Mouse (Mus musculus) midbrain, embryonic 15.5 days (tissue): ENCODE measurements around the gene Cyp2t4. TPM values are rescaled to one million over a fixed set of nuclear protein-coding genes. Genes with fewer than 3 reads are reported as not detected.
A peak's percentile ranks its signal among the peaks of the same experiment; 100 is the strongest.

Experiments used
- ATAC-seq: fragments of 200-750 bp; cut with Nextera tagmentation; replicated peaks from 2 replicates; pipeline ENCODE4 v1.8.0; 2017; ENCODE audit warnings: moderate TSS enrichment
- H3K27ac ChIP-seq: fragments of 300-500 bp; sonication (generic); 2 replicates; pipeline ENCODE4 v1.5.1; 2015; ENCODE audit warnings: mild to moderate bottlenecking, inconsistent platforms
- H3K27me3 ChIP-seq: fragments of 300-500 bp; sonication (generic); replicated peaks from 2 replicates; pipeline ENCODE4 v1.6.1; 2015; ENCODE audit warnings: inconsistent platforms
- H3K36me3 ChIP-seq: fragments of 300-500 bp; sonication (generic); replicated peaks from 2 replicates; pipeline ENCODE4 v1.6.1; 2015; ENCODE audit warnings: inconsistent platforms
- H3K4me1 ChIP-seq: fragments of 300-500 bp; sonication (generic); 2 replicates; pipeline ENCODE4 v1.6.1; 2015; ENCODE audit warnings: inconsistent platforms
- H3K4me2 ChIP-seq: fragments of 300-500 bp; sonication (generic); 2 replicates; pipeline ENCODE4 v1.6.1; 2015; ENCODE audit warnings: inconsistent platforms, mild to moderate bottlenecking, moderate library complexity
- H3K4me3 ChIP-seq: fragments of 300-500 bp; sonication (generic); 2 replicates; pipeline ENCODE4 v1.5.1; 2015; ENCODE audit warnings: mild to moderate bottlenecking, inconsistent platforms
- H3K9ac ChIP-seq: fragments of 300-500 bp; sonication (generic); 2 replicates; pipeline ENCODE4 v1.6.1; 2015; ENCODE audit warnings: mild to moderate bottlenecking, inconsistent platforms
- H3K9me3 ChIP-seq: fragments of 300-500 bp; sonication (generic); 2 replicates; pipeline ENCODE4 v1.6.1; 2016; ENCODE audit warnings: inconsistent platforms
- WGBS: fragments of 180-500 bp; shearing (Covaris S2); methylation state at CpG from one replicate; pipeline ENCODE4 v1.1.7; 2015; ENCODE audit warnings: mixed read lengths; 5-methylcytosine and 5-hydroxymethylcytosine counted together
- microRNA counts: library from miRNA; unstranded; fragments of <30 nt; microRNA quantifications from one replicate; lab custom pipeline; 2016
- microRNA-seq: library from miRNA; unstranded; fragments of <30 nt; microRNA quantifications from one replicate; pipeline ENCODE4, GENCODE M21; 2016
- polyA plus RNA-seq: library from polyadenylated mRNA; unstranded; fragments of >200 nt; fragmentation: Nextera tagmentation; extraction: Ambion mirVana; gene quantifications from 2 replicates; pipeline ENCODE4 v1.2.1, GENCODE M21; 2015

Gene Cyp2t4
- polyA plus RNA-seq, 1 experiment from 2014 or later: not detected

- no peaks in the 10 kb centered on the region for H3K27me3 ChIP-seq
- WGBS: 89% methylated on average over 4 of the region's 4 CpGs
- no peak for ATAC-seq
- H3K36me3 ChIP-seq: peaks cover 42% of the 10 kb centered on the region
- H3K4me3 ChIP-seq: no peak overlapping the region; the same call in 1 of the 2 replicates
- no peak overlapping the region for H3K9ac ChIP-seq
- H3K27ac ChIP-seq: no peak overlapping the region
- H3K9me3 ChIP-seq: no peaks in the 10 kb centered on the region
- H3K4me2 ChIP-seq: peak overlapping the region; percentile 16; the same call in 1 of the 2 replicates
- peaks cover 35% of the 10 kb centered on the region for H3K4me1 ChIP-seq
Measured at GRCm38 (mm10) chr7:27193731-27194130, 40.2 kb downstream of the Cyp2t4 start.

GRCm38 (mm10) chr7:27195681-27196611 lies 42.4 kb downstream of the Cyp2t4 start, which contains the start of the genes BC024978 and Snrpa:
BC024978 (plus strand) TSS chr7:27195781.
Snrpa (minus strand) TSS chr7:27196271.
- Histone ChIP-seq H3K36me3 (peaks cover 20% of the 10 kb centered on the region), H3K9me3 (no peaks in the 10 kb centered on the region), H3K4me1 (peaks cover 35% of the 10 kb centered on the region), H3K27me3 (no peaks in the 10 kb centered on the region), H3K9ac (peak within 1 kb of the TSS; percentile 68), H3K4me3 (peak within 1 kb of the TSS; percentile 72), H3K4me2 (peak within 1 kb of the TSS; percentile 93), H3K27ac (peak within 1 kb of the TSS; percentile 95)
- peak; percentile 99 for ATAC-seq
- under 1% methylated on average over 64 of the region's 64 CpGs for whole genome bisulfite sequencing

GRCm38 (mm10) chr7:27197136-27197535 lies 43.6 kb downstream of the Cyp2t4 start:
- Histone ChIP-seq H3K36me3 (peaks cover 9% of the 10 kb centered on the region), H3K4me2 (no peak overlapping the region), H3K4me1 (peaks cover 34% of the 10 kb centered on the region), H3K9me3 (no peaks in the 10 kb centered on the region), H3K4me3 (no peak overlapping the region), H3K27me3 (no peaks in the 10 kb centered on the region), H3K27ac (no peak overlapping the region), H3K9ac (no peak overlapping the region)
- WGBS: 84% methylated on average over 3 of the region's 3 CpGs
- ATAC-seq: no peak

GRCm38 (mm10) chr7:27197634-27198033 lies 44.1 kb downstream of the Cyp2t4 start:
- no peaks in the 10 kb centered on the region for H3K27me3 ChIP-seq
- H3K9ac ChIP-seq: no peak overlapping the region
- H3K4me3 ChIP-seq: no peak overlapping the region
- H3K36me3 ChIP-seq: peaks cover 4% of the 10 kb centered on the region
- no peak for ATAC-seq
- H3K4me1 ChIP-seq: peaks cover 29% of the 10 kb centered on the region
- no peaks in the 10 kb centered on the region for H3K9me3 ChIP-seq
- no peak overlapping the region for H3K27ac ChIP-seq
- 96% methylated on average over 8 of the region's 8 CpGs for WGBS
- H3K4me2 ChIP-seq: no peak overlapping the region

GRCm38 (mm10) chr7:27198355-27198754 lies 44.8 kb downstream of the Cyp2t4 start:
- no peaks in the 10 kb centered on the region; the same call in 1 of the 2 replicates for H3K36me3 ChIP-seq
- no peak overlapping the region for H3K4me2 ChIP-seq
- H3K4me1 ChIP-seq: peaks cover 22% of the 10 kb centered on the region
- H3K27me3 ChIP-seq: no peaks in the 10 kb centered on the region
- no peak overlapping the region for H3K9ac ChIP-seq
- H3K27ac ChIP-seq: no peak overlapping the region
- no peak overlapping the region for H3K4me3 ChIP-seq
- no peak for ATAC-seq
- no peaks in the 10 kb centered on the region for H3K9me3 ChIP-seq

- WGBS: 95% methylated on average over 8 of the region's 8 CpGs
- H3K9me3 ChIP-seq: no peaks in the 10 kb centered on the region
Measured at GRCm38 (mm10) chr7:27198779-27199178, 45.3 kb downstream of the Cyp2t4 start.

GRCm38 (mm10) chr7:27203730-27204449 lies 50.4 kb downstream of the Cyp2t4 start:
- Histone ChIP-seq H3K9ac (no peak overlapping the region), H3K4me3 (no peak overlapping the region), H3K4me1 (no peaks in the 10 kb centered on the region), H3K4me2 (no peak overlapping the region), H3K27ac (no peak overlapping the region), H3K36me3 (peaks cover 18% of the 10 kb centered on the region), H3K27me3 (no peaks in the 10 kb centered on the region), H3K9me3 (no peaks in the 10 kb centered on the region)
- 97% methylated on average over 8 of the region's 8 CpGs for WGBS
- no peak for ATAC-seq

More at GRCm38 (mm10) chr7:27198779-27199178, 45.3 kb downstream of the Cyp2t4 start:
- ATAC-seq: no peak
- Histone ChIP-seq H3K36me3 (no peaks in the 10 kb centered on the region; the same call in 1 of the 2 replicates), H3K4me1 (peaks cover 18% of the 10 kb centered on the region), H3K4me3 (no peak overlapping the region), H3K27ac (no peak overlapping the region), H3K9ac (no peak overlapping the region), H3K4me2 (no peak overlapping the region), H3K27me3 (no peaks in the 10 kb centered on the region)

MicroRNAs within 50 kb of the gene (microRNA counts, 519-probe panel; counts per million panel counts)
- not detected for microRNA mmu-miR-1191 (lab: Ali Mortazavi, UCI)

Small RNA genes within 50 kb of the gene (microRNA-seq; reads per million reads assigned to microRNA genes)
- 3.3 reads per million, percentile 16 among the genes with 10 or more reads in this experiment for gene Mir1191
- gene Mir3101: 2.2 reads per million, percentile 7 among the genes with 10 or more reads in this experiment

Other genes starting within 250 kb of the Cyp2t4 start
- gene Cyp2a22, start 214.3 kb upstream of the Cyp2t4 start, polyA plus RNA-seq: not detected in 2 replicates
- not detected in 2 replicates for gene Cyp2a12, start 124.6 kb upstream of the Cyp2t4 start, polyA plus RNA-seq
- 0.09 and 0.15 TPM in 2 replicates for gene Cyp2f2, start 33.8 kb upstream of the Cyp2t4 start, polyA plus RNA-seq
- 113 and 126 TPM in 2 replicates for gene Egln2, start 13.1 kb downstream of the Cyp2t4 start, polyA plus RNA-seq
- gene Rab4b, start 25.2 kb downstream of the Cyp2t4 start, polyA plus RNA-seq: 101 and 107 TPM in 2 replicates
- 0.40 and 0.62 TPM in 2 replicates for gene Gm21983, start 27.4 kb downstream of the Cyp2t4 start, polyA plus RNA-seq
- 14.0 and 16.2 TPM in 2 replicates for gene Mia, start 27.4 kb downstream of the Cyp2t4 start, polyA plus RNA-seq
- gene BC024978, start 42.1 kb downstream of the Cyp2t4 start, polyA plus RNA-seq: 3.7 and 3.9 TPM in 2 replicates
- 204 and 215 TPM in 2 replicates for gene Snrpa, start 42.6 kb downstream of the Cyp2t4 start, polyA plus RNA-seq
- 8.5 and 8.7 TPM in 2 replicates for gene Itpkc, start 74.9 kb downstream of the Cyp2t4 start, polyA plus RNA-seq
- 26.9 and 27.9 TPM in 2 replicates for gene Coq8b, start 79.3 kb downstream of the Cyp2t4 start, polyA plus RNA-seq
- gene Numbl, start 104.7 kb downstream of the Cyp2t4 start, polyA plus RNA-seq: 58.7 and 66.3 TPM in 2 replicates
- 13.4 and 15.7 TPM in 2 replicates for gene Ltbp4, start 184.0 kb downstream of the Cyp2t4 start, polyA plus RNA-seq
- gene Shkbp1, start 202.3 kb downstream of the Cyp2t4 start, polyA plus RNA-seq: 63.9 and 64.7 TPM in 2 replicates
- gene Gm20479, start 203.7 kb downstream of the Cyp2t4 start, polyA plus RNA-seq: not detected in 2 replicates